Comparison of ENCODE assay signal across 23 mouse cellular contexts in the genomic region with DNA sequence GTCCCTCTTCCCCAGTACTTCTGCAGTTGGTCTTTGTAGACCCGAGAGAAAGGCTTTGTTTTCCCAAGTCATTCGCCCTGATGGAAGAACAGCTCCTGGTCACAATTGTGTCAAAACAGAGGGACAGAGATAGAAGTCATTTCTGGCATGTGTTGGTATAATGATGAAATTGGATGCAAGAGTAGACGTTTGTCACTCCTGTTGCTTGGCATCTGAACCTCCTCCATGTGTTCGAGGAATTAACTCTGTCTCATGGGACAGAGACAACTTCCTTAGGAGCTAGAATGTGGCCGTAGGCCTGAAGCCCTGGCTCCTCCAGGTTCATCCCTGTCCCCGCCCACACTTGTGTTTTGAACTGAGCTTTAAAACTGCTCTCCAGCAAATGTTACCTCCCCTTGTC. TPM values are rescaled to one million over a fixed set of nuclear protein-coding genes. Genes with fewer than 3 reads are reported as not detected.
DNase-seq lines count a peak whose midpoint lies in the region; TF ChIP-seq lines count a peak whose summit lies in the region.
"Had no signal": no experiment of that assay in that cellular context is flagged by ENCODE, and none has a peak within 500 bp of the region (broad histone marks: within the 10 kb centered on the region; RNA-seq: fewer than 3 reads in every experiment).

No protein-coding gene starts in this region.

- peaks cover 2 to 6% of the 10 kb centered on the region in 2 experiments; a peak in 3 of 4 replicates for H3K27me3 ChIP-seq in MEL (ENCODE audit: control insufficient read depth in 1 of 2, insufficient read depth in 2 of 2, low read length in 2 of 2)
- H3K27me3 ChIP-seq: CH12.LX; embryonic facial prominence, embryonic 12.5 days; forebrain, embryonic 13.5 days; forebrain, embryonic 15.5 days had no signal

- no peak overlapping the region for H3K27ac ChIP-seq in MEL (ENCODE audit: control insufficient read depth, low read depth, low read length)
- H3K27ac ChIP-seq: embryonic facial prominence, embryonic 10.5 days; embryonic facial prominence, embryonic 12.5 days; forebrain, embryonic 13.5 days; forebrain, embryonic 15.5 days had no signal

- H3K36me3 ChIP-seq in MEL (ENCODE audit: control insufficient read depth in 1 of 2, insufficient read depth in 2 of 2, low read length in 2 of 2): peaks cover 0 to 15% of the 10 kb centered on the region in 2 experiments; a peak in 2 of 4 replicates
- H3K36me3 ChIP-seq: embryonic facial prominence, embryonic 10.5 days; embryonic facial prominence, embryonic 12.5 days; forebrain, embryonic 15.5 days; G1E had no signal

- no peaks in the 10 kb centered on the region for H3K79me2 ChIP-seq in MEL (ENCODE audit: control insufficient read depth, insufficient read depth, low read length, poor library complexity)

- no peak overlapping the region for H3K4me3 ChIP-seq in MEL (ENCODE audit: control insufficient read depth in 1 of 2, insufficient read depth in 1 of 2, low read depth in 2 of 2, low read length in 2 of 2)
- H3K4me3 ChIP-seq: embryonic facial prominence, embryonic 10.5 days; embryonic facial prominence, embryonic 12.5 days; forebrain, embryonic 13.5 days; forebrain, embryonic 15.5 days had no signal

- peaks cover 7 to 14% of the 10 kb centered on the region in 2 experiments for H3K4me1 ChIP-seq in MEL (ENCODE audit: control insufficient read depth in 1 of 2, insufficient read depth in 2 of 2, low read length in 2 of 2)
- H3K4me1 ChIP-seq: embryonic facial prominence, embryonic 12.5 days; forebrain, embryonic 13.5 days; forebrain, embryonic 15.5 days had no signal

- TF ChIP-seq CTCF in MEL (IDR thresholded peaks at IDR 0.05 in 2 of 3, conservative IDR thresholded peaks at IDR 0.05 in 1 of 3; ENCODE audit: control insufficient read depth in 1 of 3, insufficient read depth in 1 of 3, low read depth in 2 of 3, low read length in 3 of 3, poor library complexity in 1 of 3, severe bottlenecking in 1 of 3): no peak

- TF ChIP-seq RAD21 in MEL (IDR thresholded peaks at IDR 0.05; ENCODE audit: low read depth, low read length): no peak

- TF ChIP-seq POLR2A in MEL (IDR thresholded peaks at IDR 0.05; ENCODE audit: control insufficient read depth in 1 of 2, insufficient read depth in 1 of 2, low read depth in 1 of 2, low read length in 2 of 2, poor library complexity in 1 of 2): no peak

- H3K9ac ChIP-seq in MEL (ENCODE audit: control insufficient read depth, low read depth, low read length, poor library complexity, severe bottlenecking): no peak overlapping the region
- H3K9ac ChIP-seq: embryonic facial prominence, embryonic 12.5 days; forebrain, embryonic 13.5 days; forebrain, embryonic 15.5 days; forebrain, postnatal 0 days had no signal

- peak; percentile 22 to 48 for DNase-seq in heart, postnatal 10 days
- DNase-seq in heart, adult 9 months (ENCODE audit: low spot score in 2 of 2): no peak
- DNase-seq in MEL (ENCODE audit: low read depth, low spot score): peak; percentile 12
- DNase-seq in adipocyte (ENCODE audit: low spot score): peak; percentile 21
- no peak for DNase-seq in right cerebral cortex, postnatal 4 days
- no peak for DNase-seq in T-cell, adult 2 months (ENCODE audit: low spot score)
- no peak for DNase-seq in layer of hippocampus, adult 9-11 months
- DNase-seq: adrenal gland, adult 8-10 months; adrenal gland, postnatal 14 days; adrenal gland, postnatal 36 days; B cell, adult 2 months; cerebellum, adult 11-12 months; cerebellum, adult 2 months; cerebellum, adult 9-10 months; cerebellum, postnatal 10 days; cerebellum, postnatal 25 days; forebrain, postnatal 0 days had no signal

- no peak for TF ChIP-seq EP300 in MEL (IDR thresholded peaks at IDR 0.05; ENCODE audit: low read depth in 1 of 2, low read length in 2 of 2)

- intact Hi-C loops in heart, postnatal 10 days (cut with DNase I): no loop called here

- no peaks in the 10 kb centered on the region for H3K9me3 ChIP-seq in MEL (replicated peaks; ENCODE audit: insufficient read depth, low read length)
- H3K9me3 ChIP-seq: embryonic facial prominence, embryonic 10.5 days; embryonic facial prominence, embryonic 12.5 days; forebrain, embryonic 13.5 days; forebrain, embryonic 15.5 days; G1E had no signal

TF ChIP-seq in MEL, 35 proteins besides CTCF, POLR2A, EP300 and RAD21:
- TF ChIP-seq MXI1 (IDR thresholded peaks at IDR 0.05; ENCODE audit: low read depth, low read length): peak; percentile 63; the same call in 1 of the 2 replicates
- no peak for TF ChIP-seq MYC (IDR thresholded peaks at IDR 0.05; ENCODE audit: low read depth, low read length)
- 0 out of 2 replicates have a peak, but pooled peaks have one; percentile 15 for TF ChIP-seq TCF12 (IDR thresholded peaks at IDR 0.05; ENCODE audit: low read depth, low read length)
- TF ChIP-seq MAFK (IDR thresholded peaks at IDR 0.05; ENCODE audit: borderline replicate concordance, low read depth, low read length): no peak

RNA-seq across cellular contexts. Expression of a gene that starts 8.3 kb away (rescaled TPM):
- 1 to 10 TPM; 4.8 to 5.0 TPM for total RNA-seq in heart, postnatal 10 days (2021)
- total RNA-seq in MEL (2012; rRNA removed): 0.04 and 0.07 TPM in 2 replicates
- under 1 TPM in 1 of 2 experiments, not detected in 1; 0.08 TPM for polyA plus RNA-seq in MEL (2012; ENCODE audit: insufficient read depth in 1 of 2, insufficient read length in 2 of 2, low read depth in 1 of 2, low replicate concordance in 2 of 2, missing spikeins in 1 of 2)
- total RNA-seq: G1E had no signal
- polyA plus RNA-seq: G1E had no signal

Comparison
In these comparisons a context has a peak if more than half of its experiments do, and no peak if none do; other contexts are left out.
1. DNase-seq: peak in heart, postnatal 10 days (2 of 2), MEL (single experiment) and adipocyte (single experiment); none in heart, adult 9 months (0 of 2), right cerebral cortex, postnatal 4 days (single experiment), T-cell, adult 2 months (single experiment) and layer of hippocampus, adult 9-11 months (single experiment).